Comparison of ENCODE assay signal across 27 mouse cellular contexts in genomic region chr3:146421787-146422186, GRCm38 (mm10). TPM values are rescaled to one million over a fixed set of nuclear protein-coding genes. Genes with fewer than 3 reads are reported as not detected.
DNase-seq lines count a peak whose midpoint lies in the region; ATAC-seq and TF ChIP-seq lines count a peak whose summit lies in the region.
"Had no signal": no experiment of that assay in that cellular context is flagged by ENCODE, and none has a peak within 500 bp of the region (broad histone marks: within the 10 kb centered on the region; RNA-seq: fewer than 3 reads in every experiment).

No protein-coding gene starts in this region.

- no peak overlapping the region for H3K4me3 ChIP-seq in liver, adult 2 months (ENCODE audit: insufficient read depth, low read depth, low read length)
- H3K4me3 ChIP-seq: embryonic facial prominence, embryonic 15.5 days; forebrain, embryonic 15.5 days; heart, embryonic 12.5 days; intestine, embryonic 15.5 days; liver, embryonic 13.5 days; myocyte had no signal

- TF ChIP-seq CTCF in liver, adult 2 months (IDR thresholded peaks at IDR 0.05; ENCODE audit: low read depth, low read length), result no peak

- H3K9ac ChIP-seq in liver, adult 2 months (ENCODE audit: low read depth, low read length), result no peak overlapping the region
- H3K9ac ChIP-seq: embryonic facial prominence, embryonic 15.5 days; forebrain, embryonic 15.5 days; heart, embryonic 12.5 days; hindbrain, embryonic 14.5 days; intestine, embryonic 15.5 days; liver, embryonic 13.5 days had no signal

- H3K27ac ChIP-seq in liver, adult 2 months (replicated peaks; ENCODE audit: insufficient read depth, low read depth, low read length), result peak overlapping the region; percentile 52
- H3K27ac ChIP-seq: embryonic facial prominence, embryonic 15.5 days; forebrain, embryonic 15.5 days; hindbrain, embryonic 14.5 days; intestine, embryonic 15.5 days; stomach, postnatal 0 days had no signal

- no peaks in the 10 kb centered on the region for H3K79me2 ChIP-seq in liver, adult 2 months (ENCODE audit: control insufficient read depth, insufficient read depth, low read length)

- peak; percentile 34 for ATAC-seq in activated CD4-positive, CD25-positive, alpha-beta regulatory T cell, adult 4 months
- ATAC-seq in megakaryocyte, adult 5-6 weeks (ENCODE audit: poor library complexity, severe bottlenecking), result peak; percentile 86
- ATAC-seq: forebrain, embryonic 15.5 days; intestine, embryonic 15.5 days; midbrain, embryonic 16.5 days had no signal

- H3K27me3 ChIP-seq in liver, adult 2 months (ENCODE audit: control insufficient read depth, insufficient read depth, low read length), result no peaks in the 10 kb centered on the region
- H3K27me3 ChIP-seq: embryonic facial prominence, embryonic 15.5 days; forebrain, embryonic 15.5 days; heart, embryonic 12.5 days; intestine, embryonic 15.5 days; liver, embryonic 13.5 days had no signal

- WGBS in liver, adult 2 months, result 70% methylated on average over 8 of the region's 8 CpGs

- no peaks in the 10 kb centered on the region; the same call in 1 of the 2 replicates for H3K4me1 ChIP-seq in liver, adult 2 months (ENCODE audit: control insufficient read depth, insufficient read depth, low read length)
- H3K4me1 ChIP-seq: embryonic facial prominence, embryonic 15.5 days; intestine, embryonic 15.5 days had no signal

- DNase-seq in liver, adult 2 months (ENCODE audit: extremely low read depth, low read depth, low spot score), result peak; percentile 19
- DNase-seq in liver, result no peak
- DNase-seq in 416B (ENCODE audit: low read depth), result peak; percentile 36
- no peak for DNase-seq in thymus, postnatal 4 days
- DNase-seq in gastrocnemius, postnatal 36 days, result no peak
- DNase-seq: adrenal gland, postnatal 10 days; cerebellum, adult 2 months; cerebellum, postnatal 25 days; gastrocnemius, postnatal 10 days; heart, adult 18-20 months; heart, postnatal 10 days; kidney, adult 9 months; kidney, postnatal 36 days; layer of hippocampus, postnatal 36 days; liver, embryonic 13.5 days; lung, postnatal 10 days; right cerebral cortex, adult 18-20 months had no signal

- no peak for TF ChIP-seq POLR2A in liver, adult 2 months (IDR thresholded peaks at IDR 0.05; ENCODE audit: extremely low read depth, insufficient read depth, low read length)

- intact Hi-C loops in gastrocnemius, postnatal 36 days (cut with DNase I), result no loop called here

- peaks cover 4% of the 10 kb centered on the region; the same call in 1 of the 2 replicates for H3K36me3 ChIP-seq in liver, adult 2 months (ENCODE audit: control insufficient read depth, insufficient read depth, low read length)

RNA-seq across cellular contexts. Expression of gene Ssx2ip, which starts 17.3 kb away (rescaled TPM):
- 6.2 and 6.4 TPM in 2 replicates for total RNA-seq in liver, adult 2 months (2014; rRNA removed)
- 1.7 and 2.4 TPM in 2 replicates for polyA plus RNA-seq in liver, adult 2 months (2012; rRNA removed)
- polyA plus RNA-seq in activated CD4-positive, CD25-positive, alpha-beta regulatory T cell, adult 4 months (2017; shearing (Covaris generic)), result 1 to 10 TPM in 1 of 2 experiments, under 1 TPM in 1; 0.56 to 1.5 TPM
- total RNA-seq in megakaryocyte, adult 5-6 weeks (2015), result 6.6 and 9.1 TPM in 2 replicates
- 12.8 and 15.1 TPM in 2 replicates for total RNA-seq in megakaryocyte, adult 5-6 weeks (2017)
- 10 to 100 TPM; 25.9 to 33.6 TPM for total RNA-seq in gastrocnemius, postnatal 36 days (2021)

RNA-seq across cellular contexts. Expression of gene Ctbs, which starts 27.8 kb away (rescaled TPM):
- total RNA-seq in liver, adult 2 months (2014; rRNA removed), result 19.5 and 20.0 TPM in 2 replicates
- 2.2 and 2.5 TPM in 2 replicates for polyA plus RNA-seq in liver, adult 2 months (2012; rRNA removed)
- 10 to 100 TPM in 1 of 2 experiments, 1 to 10 TPM in 1; 6.3 to 10.3 TPM for polyA plus RNA-seq in activated CD4-positive, CD25-positive, alpha-beta regulatory T cell, adult 4 months (2017; shearing (Covaris generic))
- 27.2 and 37.1 TPM in 2 replicates for total RNA-seq in megakaryocyte, adult 5-6 weeks (2015)
- total RNA-seq in megakaryocyte, adult 5-6 weeks (2017), result 25.0 and 26.0 TPM in 2 replicates
- total RNA-seq in gastrocnemius, postnatal 36 days (2021), result 1 to 10 TPM; 4.0 to 5.7 TPM

Comparison
In these comparisons a context has a peak if more than half of its experiments do, and no peak if none do; other contexts are left out.
1. DNase-seq: peak in liver, adult 2 months (single experiment) and 416B (single experiment); none in liver (single experiment), thymus, postnatal 4 days (single experiment) and gastrocnemius, postnatal 36 days (0 of 2).